Mouse (Mus musculus): ENCODE data around the gene C87436.

Gene C87436

GRCm38 (mm10) chr6:86509866-86510200 lies 71.7 kb downstream of the C87436 start:
- DNase-seq (ENCODE audit: low spot score in 2 of 2): no peak

- no peak for DNase-seq (ENCODE audit: low spot score in 2 of 2)
These were observed 72.8 kb downstream of the C87436 start for GRCm38 (mm10) chr6:86510979-86511378.

- no peak for DNase-seq (ENCODE audit: low spot score in 2 of 2)
These were observed 75.1 kb downstream of the C87436 start for GRCm38 (mm10) chr6:86513296-86513695.

- DNase-seq (ENCODE audit: low spot score in 2 of 2): no peak
These were observed 77.8 kb downstream of the C87436 start for GRCm38 (mm10) chr6:86516021-86516420.

GRCm38 (mm10) chr6:86519767-86520345 lies 81.7 kb downstream of the C87436 start:
- no peak for DNase-seq (ENCODE audit: low spot score in 2 of 2)

GRCm38 (mm10) chr6:86522001-86522911 lies 84.1 kb downstream of the C87436 start:
- no peak for DNase-seq (ENCODE audit: low spot score in 2 of 2)

All from frontal cortex, postnatal 36 days (tissue).